Mouse (Mus musculus) left cerebral cortex, adult 11 months (tissue): ENCODE results near the gene Ncln.

ENCODE experiments used
- DNase-seq: peaks from one replicate; pipeline ENCODE4 v3.0.0; 2022; ENCODE audit warnings: low spot score

The Ncln gene

DNA sequence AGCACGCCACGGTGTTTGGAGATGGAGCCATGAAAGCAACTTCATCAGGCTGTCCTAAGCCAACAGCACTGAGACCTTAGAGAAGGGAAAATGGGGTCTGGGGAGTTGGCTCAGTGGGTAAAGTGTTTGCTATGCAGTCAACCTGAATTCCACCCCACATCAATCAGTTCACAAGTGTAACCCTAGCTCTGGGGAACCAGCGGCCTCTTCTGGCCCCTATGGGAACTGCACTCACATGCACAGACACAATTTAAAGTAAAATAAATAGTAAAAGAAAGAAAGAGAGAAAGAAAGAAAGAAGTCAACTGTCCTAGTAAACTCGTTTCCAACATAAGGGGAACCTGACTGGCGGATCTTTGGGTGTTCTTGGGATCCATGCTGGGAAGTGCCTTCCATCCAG is 17.6 kb upstream of the Ncln start:
- no peak for DNase-seq

DNA sequence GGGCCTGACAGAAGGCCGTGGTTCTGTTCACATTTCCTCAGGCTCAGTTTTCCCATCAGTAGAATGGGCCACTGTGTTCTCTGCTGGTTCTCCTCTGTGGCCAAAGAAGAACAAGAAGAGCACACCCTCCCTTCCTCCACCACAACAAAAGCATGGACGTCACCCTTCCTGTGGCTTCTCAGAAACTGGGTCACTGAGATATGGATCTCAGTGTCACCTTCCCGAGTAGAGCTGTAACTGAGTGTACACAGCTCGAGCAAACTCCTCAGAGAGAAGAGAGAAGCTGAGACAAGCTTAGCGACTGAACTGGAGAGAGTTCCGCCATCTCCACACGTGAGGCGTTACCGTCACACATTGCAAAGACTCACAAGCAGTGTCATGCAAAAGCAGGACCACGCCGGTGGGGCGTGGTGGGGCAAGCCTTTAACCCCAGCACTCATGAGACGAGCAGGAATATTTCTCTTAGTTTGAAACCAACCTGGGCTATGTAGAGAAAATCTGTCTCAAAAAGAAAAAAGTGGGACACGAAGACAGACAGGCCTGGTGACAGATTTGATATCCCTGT is 14.1 kb upstream of the Ncln start:
- no peak for DNase-seq

DNA sequence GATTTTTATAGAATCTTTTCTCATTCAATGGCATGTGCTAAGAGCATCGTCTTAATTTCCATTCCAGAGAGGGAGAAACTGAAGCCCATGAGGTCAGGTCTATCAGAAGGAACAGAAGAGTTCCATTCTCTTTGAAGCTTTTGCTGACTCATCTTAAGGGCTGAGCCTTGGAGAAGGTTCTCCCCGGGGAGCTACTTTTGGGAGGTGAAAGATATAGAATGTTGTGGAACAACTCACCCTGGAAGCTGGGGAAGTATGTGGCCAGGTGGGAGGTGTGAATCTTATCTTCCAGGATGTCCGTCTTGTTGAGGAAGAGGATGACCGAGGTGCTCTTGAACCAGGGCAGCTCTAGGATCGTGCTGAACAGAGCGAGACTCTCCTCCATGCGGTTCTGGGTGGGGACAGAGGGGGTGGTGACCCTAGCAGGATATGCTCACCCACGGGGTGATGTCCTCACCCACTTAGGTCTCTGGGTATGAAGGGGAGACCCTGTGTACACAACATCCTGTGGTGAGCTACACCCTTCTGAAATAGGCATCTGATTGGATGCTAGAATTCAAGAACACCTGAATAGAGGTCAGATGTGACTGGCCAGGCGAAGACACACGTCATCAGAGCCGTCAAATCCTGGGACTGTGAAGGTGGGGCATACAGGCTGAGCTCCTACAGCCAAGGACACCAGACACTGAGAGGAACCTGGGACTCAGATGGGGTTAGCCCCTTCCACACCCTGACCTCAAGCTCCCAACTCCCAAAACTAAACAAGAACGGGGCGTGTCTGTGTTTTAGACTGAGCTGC is 11.7 kb upstream of the Ncln start:
- DNase-seq, result no peak

DNA sequence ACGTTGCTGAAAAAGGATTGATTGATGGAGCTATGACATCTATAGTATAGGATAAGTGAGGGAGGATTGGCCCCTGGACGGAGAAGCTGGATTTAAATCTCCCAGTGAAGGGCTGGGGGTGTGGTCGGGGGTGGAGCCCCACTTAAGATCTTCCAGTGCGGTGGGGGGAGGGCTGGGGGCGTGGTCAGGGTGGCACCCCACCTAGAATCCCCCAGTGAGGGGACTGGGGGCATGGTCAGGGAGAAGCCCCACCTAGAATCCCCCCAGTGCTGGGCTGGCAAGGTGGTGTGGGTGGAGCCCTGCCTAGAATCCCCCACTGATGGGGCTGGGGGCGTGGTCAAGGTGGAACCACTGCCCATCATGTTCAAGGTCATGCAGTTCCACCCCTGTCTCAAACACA is 10.9 kb upstream of the Ncln start:
- no peak for DNase-seq

DNA sequence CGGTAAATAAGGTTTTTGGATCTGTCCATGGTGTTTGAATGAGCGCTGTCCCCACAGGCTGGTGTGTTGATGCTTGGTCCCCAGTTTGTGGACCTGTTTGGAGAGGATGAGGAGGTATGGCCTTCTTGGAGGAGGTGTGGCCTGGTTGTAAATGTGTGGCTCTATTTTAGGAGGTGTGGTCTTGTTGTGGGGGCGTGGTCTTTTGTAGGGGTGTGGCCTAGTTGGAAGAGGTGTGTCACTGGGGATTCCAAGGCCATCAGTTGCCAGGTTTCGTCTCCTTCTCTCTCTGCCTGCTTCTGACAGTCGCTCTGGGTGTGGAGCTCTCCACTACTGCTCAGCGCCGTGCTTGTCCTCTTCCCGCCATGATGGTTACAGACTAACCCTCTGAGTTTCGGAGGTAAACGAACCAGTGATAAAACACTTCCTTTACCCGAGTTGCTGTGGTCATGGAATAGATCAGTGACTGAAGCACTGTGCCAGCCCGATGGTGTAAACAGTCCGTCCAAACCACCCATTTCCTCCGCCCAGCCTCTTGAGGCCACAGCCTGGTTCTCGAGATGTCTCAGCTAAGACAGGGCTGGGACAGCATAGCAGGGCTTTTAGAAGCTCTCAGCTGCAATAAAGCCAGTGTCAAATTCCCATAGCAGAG is 8.9 kb upstream of the Ncln start:
- DNase-seq, result no peak

DNA sequence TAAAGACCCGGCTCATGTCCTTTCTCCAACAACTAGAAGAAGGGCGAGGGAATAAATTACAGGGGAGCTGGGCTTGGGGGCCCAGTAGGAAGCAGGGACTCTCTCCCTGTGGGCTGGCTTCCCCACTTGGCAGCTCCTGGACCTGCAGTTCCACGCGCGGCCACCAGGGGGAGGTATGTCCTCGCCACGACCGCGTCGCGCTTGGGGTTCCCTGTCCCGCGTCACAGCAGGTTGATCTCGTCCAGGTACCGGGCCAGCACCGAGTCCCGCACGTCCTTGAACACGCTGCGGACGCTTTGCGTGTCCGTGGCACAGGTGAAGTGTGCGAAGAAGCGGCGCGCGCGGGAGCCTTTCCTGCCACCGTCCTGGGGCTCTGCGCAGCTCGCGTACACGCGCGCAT is 6.5 kb upstream of the Ncln start:
- peak; percentile 72 for DNase-seq

DNA sequence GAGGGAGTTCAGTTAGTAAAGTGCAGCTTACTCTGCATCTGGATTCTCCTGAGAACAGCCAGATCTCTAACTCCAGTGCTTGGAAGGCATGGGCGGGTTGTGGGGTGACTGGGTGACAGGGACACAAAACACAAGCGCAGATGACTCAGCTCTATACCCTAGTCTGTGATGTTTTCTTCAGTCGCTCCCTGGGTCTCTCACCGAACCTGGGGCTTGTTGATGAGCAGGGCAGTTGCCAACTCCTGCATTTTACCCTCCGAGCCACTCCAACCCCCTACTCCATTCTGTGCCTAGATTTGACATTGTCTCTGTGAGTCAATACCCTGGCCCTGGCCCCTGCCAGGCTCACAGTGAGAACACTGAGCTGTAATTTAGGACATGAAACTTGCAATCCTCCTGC is 5.7 kb upstream of the Ncln start:
- DNase-seq, result no peak

DNA sequence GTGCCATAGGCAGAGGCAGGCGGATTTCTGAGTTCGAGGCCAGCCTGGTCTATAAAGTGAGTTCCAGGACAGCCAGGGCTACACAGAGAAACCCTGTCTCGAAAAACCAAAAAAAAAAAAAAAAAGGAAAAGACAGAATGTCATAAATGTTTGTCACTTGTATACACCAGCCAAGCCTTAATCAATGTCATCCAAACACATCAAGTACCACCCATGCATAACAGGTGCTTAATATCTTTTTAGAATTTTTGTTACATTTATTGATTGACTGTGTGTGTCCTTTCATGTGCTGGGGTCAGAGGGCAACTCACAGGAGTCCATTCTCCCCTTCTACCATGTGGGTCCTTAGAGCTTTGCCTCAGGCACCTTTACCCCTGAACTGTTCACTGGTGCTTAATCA is 3.8 kb upstream of the Ncln start, which contains the start of gene S1pr4:
S1pr4 (minus strand) TSS at position 101 of the 400 bp plus-strand sequence.
- no peak for DNase-seq

DNA sequence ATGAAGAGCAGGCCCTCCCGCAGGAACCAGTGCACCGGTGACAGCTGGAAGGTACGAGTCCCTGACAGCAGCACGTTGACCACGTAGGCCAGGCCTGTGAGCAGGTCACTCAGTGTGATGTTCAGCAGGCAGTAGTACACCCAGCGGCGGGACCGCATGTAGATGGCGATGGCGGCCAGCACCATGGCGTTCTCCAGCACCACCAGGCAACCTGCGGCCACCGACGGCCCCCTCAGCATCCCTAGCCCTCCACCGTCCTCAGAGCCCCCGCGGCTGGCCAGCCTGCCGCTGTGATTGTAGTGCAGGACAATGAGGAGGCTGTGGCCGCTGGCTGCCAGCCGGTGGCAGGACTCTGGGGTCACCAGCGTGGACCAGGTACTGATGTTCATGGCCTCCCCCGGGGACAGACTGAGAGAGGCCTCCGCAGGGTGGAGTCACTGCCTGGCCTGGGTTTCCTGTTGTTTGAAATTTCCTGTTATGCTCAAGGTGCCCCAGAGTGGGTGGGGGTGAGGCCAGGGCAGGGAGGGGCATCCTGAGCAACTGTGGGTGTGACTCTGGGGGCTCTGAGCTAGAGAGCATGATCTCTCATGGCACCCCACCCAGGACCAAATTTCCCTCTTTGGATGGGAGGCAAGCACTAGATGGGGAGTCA is 3.2 kb upstream of the Ncln start:
- no peak for DNase-seq

DNA sequence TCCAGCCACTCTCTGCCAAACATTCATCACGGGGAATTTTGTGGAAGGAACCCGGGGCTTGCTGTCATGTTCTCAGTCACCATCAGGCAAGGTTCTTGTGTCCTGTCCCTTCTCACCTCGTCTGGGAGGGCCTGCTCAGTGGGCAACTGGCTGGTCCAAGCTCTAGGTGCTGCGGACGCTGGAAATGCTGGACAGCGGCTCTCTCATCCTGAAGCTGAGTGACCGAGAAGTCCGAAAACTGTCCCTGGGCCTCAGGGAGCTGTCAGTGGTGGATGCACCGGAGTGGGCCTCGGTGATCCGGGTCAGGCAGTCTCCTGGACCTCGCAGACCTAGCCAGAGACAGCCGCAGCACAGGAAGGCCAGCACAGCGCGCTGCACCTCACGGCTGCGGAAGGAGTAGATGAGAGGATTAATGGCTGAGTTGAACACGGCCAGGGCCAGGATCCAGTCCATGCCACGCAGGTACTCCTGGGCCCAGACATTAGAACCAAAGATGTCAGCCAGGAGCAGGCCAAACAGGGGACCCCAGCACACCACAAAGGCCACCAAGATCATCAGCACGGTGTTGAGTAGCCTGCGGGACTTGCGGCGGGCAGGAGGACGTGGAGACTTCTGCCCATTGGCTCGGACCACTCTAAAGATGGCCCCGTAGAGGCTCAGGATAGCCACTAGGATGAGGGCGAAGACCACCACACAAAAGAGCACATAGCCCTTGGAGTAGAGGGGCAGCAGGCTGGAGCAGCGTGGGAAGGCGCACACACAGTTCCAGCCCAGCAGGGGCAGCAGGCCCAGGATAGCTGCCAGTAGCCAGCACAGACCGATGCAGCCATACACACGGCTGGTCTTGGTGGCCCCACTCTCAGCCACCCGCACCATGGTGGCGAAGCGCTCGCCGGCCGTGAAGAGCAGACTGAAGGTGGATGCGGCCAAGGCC is 2.4 kb upstream of the Ncln start:
- DNase-seq, result no peak

DNA sequence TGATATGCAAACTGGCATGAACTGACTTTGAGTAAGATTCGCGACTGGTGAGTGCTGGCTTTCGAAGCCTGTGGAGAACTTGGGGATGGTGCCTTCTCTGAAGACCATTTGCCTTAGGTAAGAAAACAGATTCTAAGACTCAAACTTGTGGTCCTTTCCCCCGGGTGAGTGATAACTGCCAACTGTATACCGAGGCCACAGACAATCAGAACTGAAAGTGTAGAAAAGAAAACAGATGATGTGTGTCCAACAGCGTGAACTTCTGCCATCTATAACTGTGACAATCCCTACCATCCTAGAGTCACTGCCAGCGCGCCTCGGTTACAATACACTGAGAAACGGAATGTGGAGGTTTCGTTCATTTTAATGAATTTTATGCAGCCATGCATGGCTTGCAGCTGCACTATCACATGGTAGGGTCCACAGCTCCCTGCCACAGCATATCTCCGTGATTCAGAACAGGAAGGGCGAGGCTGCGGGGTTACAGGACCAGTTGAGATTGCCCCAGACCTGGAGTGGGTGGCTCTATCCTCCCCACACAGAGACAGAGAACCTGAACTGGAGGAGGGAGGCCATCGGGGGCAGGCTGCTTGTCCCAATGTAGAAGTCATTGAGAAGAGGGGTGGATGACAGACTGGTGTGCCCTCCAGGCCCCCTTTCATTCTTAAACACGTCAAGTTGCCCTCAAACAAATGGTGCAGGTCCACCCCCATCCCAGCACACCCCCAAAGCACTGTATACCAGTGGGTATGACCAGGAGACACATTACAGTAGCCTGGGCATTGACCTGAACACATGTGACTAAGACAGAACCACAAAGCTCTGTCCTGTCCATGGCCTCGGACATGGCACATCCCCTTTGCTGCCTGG is 1.4 kb upstream of the Ncln start:
- DNase-seq, result no peak

DNA sequence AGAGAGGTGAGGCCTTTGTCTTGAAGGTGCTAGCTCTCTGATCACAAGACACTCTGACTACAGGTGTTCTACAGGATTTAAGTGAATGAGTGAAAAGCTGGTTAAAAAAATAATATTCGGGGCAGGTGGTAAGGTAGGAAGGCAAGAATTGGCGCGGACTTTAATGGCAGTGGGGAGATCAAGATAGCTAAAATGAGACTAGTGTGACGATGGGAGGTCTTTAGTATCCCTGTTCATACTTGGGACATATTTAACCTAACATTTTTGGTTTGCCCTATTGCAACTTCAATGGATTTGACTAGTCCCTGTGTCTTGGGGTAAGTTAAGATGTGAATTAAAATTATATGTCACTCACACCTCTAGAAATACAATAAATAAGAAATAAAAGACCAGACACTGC is 777 bp upstream of the Ncln start:
- no peak for DNase-seq

DNA sequence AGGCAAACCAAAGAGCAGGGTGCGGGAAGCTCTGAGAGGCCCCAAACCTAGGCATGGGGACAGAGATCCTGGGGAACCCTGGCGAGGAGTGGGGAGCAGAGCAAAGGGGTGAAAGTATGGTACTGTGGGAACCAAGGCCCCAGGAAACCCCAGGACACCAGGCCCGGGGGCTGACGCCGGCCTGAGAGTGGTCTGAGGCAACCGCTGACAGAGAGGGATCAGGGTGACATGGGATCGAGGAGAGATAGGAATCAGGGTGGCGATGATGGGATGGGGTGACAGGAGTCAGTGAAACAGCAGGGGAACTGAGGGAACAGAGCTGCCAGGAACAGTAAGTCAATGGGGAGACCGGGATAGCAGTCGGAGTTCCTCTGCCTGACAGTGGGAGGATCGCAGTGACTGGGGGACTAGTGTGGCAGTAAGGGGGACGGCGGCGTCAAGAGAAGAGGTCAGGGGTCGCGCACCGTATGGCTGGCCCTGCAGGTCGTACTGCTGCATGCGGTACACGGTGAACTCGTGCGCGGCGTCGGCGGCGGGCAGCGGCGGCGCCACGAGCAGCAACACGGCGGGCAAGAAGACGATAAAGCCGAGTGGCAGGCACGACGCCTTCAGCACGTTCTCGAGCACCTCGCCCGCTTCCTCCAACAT is 452 bp downstream of the Ncln start:
- no peak for DNase-seq

DNA sequence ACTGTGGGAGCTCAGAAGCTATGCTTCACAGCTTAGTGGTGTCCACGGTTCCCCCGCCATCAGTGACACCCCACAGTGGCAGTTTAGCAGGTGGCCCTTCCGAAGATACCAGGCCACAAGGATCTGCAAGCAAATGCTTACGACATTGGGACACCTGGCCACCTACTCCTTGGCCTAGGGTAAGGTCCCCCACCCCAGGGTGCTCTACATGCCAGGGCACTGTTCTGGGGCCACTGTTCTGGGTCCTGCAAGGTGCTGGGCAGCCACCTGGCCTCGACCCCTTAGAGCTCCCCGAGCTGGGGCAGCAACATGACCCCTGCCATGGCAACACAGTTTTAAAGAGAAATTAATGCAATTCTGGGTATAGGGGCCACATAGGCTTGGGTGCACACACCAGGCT is 1.0 kb downstream of the Ncln start:
- no peak for DNase-seq

DNA sequence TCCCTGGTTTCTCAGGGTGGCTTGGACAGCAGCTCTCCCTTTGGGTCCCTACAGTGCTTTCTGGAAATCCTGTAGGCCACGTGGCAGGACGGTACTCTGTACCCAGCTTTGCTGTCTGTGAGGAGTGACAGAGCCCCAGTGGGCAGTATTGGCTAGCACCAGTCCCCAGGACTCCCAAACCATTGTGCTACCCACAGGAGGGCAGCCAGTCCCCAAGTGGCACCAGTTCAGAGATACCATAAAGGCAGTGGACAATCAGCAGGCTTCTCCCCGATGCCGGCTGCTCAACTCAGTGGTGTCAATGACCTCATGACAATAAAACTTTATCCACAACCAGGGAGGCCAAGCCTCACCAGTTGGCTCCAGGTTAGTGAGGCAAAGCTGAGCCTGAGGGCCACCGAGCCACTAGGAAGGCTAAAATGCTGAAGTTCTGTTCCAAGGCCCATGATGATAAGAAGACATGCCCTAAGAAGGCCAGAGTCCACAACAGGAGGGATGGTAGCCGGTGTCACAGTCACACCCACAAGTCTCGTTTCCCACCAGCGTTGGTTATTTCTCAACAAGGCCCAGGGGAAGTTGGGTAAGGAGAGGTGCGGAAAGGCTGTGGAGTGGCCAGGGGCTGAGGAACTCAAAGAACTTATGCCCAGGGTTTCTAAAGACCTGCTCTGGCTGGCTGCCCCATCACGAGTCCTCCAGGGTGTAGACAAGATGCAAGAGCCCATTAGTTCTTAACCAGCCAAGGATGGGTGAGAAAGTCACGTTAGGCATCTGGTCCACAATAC is 1.7 kb downstream of the Ncln start:
- DNase-seq, result no peak

DNA sequence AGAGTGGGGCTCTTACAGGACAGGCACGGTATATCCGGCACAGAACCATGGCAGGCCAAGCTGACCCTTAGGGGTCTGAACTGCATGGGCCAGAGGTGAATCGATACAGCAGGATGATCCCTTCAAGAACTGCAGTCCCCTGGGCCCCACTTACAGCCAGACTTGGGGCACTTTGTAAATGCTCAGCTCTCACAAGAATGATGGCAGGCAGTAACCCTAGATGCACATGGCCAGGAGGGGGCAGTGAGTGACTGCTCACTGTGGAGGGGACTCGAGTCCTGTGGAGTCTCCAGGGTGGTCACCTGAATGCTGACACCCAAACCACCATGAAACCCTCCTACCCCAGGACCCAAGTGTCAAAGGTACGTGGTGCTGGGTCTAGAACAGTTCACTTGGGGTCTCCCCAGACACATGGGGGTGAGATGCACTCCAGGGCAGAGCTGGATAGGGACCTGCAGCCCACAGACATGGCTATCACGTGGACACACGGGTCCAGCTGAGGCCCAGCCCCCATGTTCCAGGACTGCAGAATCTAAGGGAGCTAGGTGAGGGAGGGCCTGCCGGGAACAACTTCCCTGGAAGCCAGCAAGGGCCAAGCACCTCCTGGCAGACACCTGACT is 2.5 kb downstream of the Ncln start:
- no peak for DNase-seq

DNA sequence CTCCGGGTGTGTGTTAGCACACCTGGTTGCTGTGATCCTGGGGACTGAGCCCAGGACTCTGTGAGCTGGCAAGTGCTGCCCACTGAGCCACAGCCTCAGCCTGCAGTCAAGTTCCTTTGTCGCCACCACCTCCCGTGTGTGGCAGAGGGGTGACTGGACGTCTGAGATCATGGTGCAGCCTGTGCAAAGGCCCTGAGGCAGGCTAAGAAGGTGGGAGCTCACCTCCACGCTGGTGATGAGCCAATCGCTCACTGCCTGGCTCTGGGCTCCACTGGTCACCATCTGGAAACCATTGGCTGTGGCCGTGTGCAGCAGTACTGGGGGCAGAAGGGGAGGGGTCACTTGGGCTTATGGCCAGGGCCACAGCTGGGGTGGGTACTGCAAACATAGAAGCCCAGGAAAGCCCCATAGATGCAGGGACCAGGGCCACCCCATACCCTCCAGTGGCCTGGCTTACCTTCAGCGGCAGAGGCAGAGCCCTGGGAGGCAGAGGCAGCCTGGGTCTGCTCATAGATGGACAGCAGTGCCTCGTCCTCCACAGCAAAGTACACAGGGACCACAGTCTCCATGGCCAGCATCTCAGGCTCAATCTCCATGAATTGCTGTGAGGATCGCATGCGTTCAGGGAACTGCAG is 3.5 kb downstream of the Ncln start:
- DNase-seq, result no peak

DNA sequence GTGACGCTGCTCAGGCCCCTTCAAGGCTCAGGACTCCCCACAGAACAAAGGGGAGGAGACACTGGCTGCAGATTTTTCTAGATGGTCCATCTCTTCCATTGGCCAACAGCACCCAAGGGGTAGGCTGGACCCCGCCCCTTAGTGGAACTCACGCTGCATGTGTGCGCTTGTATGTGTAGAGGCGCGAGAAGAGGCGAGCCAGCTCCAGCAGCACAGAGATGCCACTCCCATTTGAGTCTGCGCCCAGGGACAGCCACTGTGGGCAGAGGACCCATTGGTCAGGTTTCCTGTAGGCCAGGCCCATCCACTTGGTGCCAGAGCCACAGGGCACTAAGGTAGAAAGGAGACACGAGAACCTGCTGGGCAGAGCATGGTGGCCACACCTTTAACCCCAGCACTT is 5.2 kb downstream of the Ncln start:
- no peak for DNase-seq

DNA sequence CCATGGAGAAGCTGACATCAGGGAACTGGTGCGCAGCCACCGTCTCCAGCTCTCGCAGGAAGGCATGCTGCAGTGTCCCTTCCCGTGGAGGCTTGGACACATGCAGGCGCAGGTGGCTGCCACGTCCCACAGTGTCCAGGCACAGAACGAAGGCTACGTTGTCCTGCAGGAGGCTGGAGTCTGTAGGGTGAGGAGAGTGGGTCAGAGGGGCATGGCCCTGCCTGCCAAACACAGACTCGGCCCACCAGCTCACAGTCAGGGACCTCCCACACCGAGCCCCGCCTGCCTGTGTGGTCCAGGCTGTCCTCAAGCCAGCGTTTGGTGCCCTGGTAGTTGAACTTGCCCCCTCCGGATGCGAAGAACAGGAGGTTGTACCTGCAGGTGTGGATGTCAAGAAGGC is 6.3 kb downstream of the Ncln start:
- DNase-seq, result no peak
